Mouse (Mus musculus): ENCODE measurements at regions not wholly inside any gene's neighbourhood (a gene's known extent, or its start where the extent isn't known, plus 50 kb on each side); places are given as distances from the start of the nearest gene placed in this dataset.

DNA sequence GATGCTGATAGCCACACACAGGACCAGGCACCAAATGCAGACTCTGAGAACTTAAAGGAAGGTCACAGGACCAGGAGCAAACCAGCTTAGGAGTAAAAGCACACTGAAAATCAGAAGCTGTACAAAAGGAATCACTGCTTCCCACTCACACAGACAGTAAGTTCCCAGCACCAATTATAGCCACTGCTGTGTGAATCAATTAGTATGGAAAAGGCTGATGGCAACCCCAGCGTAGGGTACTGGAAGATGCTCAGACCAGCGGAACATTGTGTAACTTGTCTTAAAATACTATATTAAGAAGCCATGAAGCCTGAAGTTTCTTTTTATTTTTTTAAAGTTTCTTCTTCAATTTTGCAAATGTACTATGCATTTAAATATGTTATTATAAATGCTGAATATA is 115.8 kb downstream of the Lnpk start:
- DNase-seq (ENCODE audit: low spot score in 2 of 2): peak in 1 of 2 experiments; percentile 23

DNA sequence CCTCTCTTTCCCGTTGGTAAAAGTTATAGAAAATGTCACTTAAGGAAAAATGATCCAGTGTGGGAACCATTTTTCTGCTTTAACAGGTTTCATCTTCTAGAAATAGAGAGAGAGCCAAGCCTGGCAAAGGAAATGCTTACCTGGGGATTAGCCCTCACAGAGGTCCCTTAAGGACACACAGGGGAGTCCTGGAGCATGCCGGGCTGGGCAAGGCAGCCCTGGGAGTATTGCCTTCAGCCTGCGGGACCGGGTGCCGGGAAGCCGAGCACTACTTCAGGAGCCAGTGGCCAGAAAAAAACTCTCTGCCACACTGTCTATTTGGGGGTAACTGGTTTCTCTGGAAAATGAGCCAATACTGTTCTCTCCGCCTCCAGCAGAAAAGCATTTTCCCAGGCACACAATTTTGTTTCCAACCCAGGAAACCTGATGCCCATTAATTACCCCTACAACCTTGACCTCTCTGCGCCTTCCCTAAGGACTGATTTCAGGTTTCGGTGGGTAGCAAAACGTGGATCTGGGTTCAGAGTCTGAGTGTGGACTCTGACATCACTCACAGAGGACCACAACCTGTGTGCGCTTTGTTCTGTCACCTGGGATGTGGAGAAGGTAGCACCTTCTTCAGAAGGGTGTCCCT is 117.9 kb downstream of the Lnpk start:
- no peak for DNase-seq (ENCODE audit: low spot score in 2 of 2)

DNA sequence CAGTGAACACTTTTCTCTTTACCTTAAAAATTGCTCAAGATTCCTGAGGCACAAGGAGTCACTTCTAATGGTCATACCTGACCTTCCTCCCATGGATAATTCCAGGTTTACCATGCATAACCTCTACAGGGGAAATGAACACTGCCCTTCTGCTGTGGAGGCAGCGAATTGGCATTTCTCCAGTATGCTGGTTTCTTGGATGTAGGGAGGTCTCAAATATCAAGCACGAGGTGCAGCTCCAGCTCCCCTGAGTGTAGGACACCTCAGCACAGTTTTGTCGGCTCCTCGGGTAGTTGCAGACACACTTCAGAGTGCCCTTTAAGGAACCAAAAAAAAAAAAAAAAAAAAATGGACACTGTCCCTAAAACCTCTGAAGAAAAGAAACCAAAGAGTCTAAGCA is 124.8 kb downstream of the Lnpk start:
- no peak for DNase-seq (ENCODE audit: low spot score in 2 of 2)

DNA sequence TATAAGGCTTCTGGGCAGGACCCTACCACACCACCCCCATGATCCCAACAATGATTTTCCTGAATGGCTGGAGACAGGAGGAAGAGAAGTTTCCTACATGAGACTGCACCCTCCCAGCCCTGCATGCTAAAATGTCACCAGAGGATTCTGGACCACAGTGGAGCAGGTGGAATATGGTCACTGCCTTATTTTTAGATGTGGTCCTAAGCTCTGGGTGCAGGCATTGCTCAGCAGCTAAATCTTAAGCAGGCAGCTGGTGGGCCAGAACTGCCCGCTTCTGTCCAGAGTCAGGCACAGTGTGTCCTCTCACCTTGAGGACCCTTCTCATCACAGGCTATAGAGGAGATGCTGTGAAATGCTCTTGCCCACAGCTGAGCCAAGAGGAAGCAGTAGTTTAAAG is 126.6 kb downstream of the Lnpk start:
- no peak for DNase-seq (ENCODE audit: low spot score in 2 of 2)

DNA sequence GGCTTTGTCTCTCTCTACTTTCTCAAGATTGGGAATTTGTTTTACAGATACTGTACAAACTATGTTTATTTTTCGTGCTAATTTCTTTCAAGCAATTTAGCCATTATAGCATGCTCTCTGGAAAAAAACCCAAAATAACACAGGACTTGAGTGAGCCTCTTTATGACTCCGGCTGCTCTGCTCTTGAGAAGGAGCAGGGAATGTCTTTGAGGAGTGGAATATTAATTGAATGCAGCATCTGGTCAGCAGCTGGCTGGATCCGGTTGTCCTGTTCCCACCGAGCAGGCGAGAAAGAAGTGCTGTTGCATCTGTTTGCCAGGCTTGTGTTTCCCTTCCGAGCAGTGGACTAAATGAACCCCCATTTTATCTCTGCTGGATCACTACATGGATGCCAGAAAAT is 127.7 kb downstream of the Lnpk start:
- no peak for DNase-seq (ENCODE audit: low spot score in 2 of 2)

DNA sequence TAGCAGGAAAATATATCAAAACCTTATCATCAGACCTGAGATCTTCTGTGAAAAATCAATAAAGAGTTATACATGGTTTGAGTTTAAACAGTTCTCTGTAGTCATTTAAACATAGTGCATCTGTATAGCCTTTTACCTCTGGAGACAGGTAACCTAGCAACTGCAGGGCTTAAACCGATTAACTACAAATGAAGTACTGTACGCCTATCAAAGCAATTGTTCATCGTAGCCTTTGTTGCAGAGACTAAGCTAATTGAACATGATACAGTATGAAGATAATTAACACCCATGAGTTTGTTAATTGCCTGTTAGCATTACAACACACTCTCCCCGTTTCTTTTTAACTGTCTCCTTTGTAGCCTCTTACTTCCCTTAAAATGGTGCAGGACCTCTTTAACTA is 128.2 kb downstream of the Lnpk start:
- DNase-seq (ENCODE audit: low spot score in 2 of 2): no peak

DNA sequence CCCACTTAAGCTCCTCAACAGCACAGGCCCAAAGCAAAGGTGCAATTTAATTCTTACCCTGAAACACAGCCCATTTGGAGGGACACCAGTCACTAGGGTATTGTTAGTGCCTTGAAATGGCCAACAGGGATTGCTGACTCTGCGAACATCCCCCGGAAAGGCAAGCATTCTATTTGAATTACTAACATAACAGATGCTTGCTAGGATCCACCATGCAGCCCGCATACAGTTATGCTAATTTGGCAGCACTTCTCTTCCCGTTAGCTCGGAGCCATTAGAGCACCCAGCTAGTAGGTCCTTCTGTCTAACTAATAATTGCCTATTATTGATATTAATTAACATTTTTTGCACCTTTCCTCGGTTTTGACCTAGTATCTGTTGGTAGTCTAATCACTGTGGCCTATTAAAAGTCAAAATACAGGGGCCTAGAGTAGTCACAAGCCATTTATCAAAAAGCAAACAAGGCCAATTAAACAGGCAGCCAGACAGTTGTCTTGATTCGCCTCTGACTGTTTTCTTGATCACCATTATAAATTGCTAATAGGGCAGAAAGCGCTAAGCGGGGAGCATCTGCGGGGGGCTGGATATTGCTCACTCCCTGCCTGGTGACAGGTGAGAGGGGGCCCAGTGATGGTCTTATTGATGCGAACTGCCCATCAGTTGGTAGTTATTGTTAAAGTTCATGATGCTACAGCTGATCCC is 129.0 kb downstream of the Lnpk start:
- DNase-seq (ENCODE audit: low spot score in 2 of 2): no peak

DNA sequence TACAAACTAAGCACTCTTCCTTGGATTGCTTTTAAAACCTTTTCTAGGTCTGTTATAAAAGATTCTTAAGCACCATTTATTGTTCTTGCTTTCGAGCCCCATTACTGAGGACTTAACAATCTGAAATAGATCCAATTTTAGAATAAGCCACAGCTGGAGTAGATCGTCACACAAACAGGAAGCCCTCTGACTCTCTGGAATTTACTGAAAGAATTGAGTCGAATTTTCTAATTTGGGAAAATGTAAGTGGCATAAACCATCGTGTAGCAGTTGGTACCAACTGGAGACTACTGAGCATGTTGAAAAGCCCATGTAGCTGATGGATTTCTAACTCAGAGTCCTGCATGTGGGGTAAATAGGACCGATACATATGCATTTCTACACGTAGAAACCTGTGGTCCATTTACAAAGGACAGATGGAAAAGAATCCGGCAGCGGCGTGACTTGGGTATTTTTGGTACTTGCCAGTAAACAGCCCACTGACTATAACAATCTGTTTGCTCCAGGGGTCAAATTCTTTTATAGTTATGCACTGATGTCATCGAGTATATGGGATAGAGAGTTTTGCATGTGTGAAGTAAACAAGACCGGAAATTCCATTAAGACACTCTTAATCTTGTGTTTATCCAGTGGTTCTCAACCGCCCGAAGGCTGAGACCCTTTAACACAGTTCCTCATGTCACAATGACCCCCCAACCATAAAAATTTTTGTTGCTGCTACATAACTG is 143.9 kb downstream of the Lnpk start:
- DNase-seq (ENCODE audit: low spot score in 2 of 2): no peak

DNA sequence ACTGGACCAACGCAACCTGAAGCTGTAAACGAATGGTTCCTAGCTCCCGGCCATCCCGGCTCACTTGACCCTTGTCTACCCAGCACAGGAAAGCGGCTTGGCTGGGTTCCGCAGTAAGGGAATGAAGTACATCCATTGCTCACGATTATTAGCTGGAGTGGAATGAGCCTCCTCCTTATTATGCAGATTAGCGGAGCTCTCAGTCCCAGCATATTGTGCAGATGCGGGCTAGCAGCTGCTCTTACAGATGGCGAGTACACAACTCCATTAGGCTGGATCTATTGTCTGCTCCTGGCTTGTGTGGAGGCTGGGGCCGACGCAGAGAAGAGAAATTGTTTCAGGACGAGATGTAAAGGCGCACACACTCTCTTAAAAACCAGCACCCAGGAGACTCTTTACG is 152.5 kb downstream of the Lnpk start:
- DNase-seq (ENCODE audit: low spot score in 2 of 2): peak in 1 of 2 experiments; percentile 17

DNA sequence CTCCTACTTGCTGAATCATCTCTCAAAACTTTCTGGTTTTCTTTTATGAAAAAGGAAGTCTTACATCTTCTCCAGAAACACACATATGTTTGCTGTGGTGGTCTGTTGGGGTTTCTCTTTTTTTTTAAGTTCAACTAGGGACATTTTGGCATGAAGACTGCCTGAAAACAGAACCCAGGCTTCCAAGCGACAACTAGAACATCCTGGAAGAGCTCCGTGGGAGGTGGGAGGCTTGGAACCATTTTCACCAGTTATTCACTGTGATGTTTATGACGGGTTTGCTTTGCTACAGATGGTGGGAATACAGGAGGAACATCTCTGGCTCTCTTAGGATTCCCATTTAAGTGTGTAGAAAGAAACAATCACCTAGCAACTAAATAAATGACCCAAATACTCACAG is 154.5 kb downstream of the Lnpk start:
- DNase-seq (ENCODE audit: low spot score in 2 of 2): peak; percentile 53 to 75

DNA sequence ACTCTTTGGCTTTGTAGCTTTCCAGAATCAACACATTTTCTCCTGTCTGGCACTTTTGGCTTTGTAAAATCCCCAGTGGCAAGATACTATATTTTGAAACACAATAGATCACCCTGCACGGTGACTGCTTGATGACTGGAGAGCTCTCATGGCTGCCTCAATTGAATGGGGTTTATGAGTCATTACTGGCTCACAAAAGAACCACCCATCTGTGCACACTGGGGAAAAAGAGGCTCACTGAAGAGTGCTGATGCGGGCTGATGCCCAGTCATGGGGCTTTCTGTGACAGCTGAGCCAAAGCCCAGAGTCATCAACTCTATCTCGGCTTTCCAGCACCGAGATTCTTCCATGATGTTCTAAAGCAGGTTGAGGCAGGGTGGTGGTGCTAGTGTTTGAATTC is 163.1 kb downstream of the Lnpk start:
- no peak for DNase-seq (ENCODE audit: low spot score in 2 of 2)

DNA sequence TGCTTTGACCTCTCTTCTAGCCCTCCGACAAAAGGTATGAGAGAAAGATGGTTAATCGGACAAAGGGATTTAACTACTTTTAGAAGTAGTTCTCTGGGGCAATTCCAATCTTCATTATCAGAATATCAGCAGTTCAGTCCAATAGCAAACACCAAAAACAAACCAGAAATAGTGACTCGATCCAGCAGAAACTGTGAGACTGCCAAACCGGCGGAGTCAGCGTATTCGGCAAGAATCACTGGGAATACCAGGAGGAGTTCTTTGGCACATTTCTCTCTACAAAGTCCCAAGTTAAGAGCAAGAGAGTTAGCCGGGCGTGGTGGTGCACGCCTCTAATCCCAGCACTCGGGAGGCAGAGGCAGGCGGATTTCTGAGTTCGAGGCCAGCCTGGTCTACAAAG is 164.5 kb downstream of the Lnpk start:
- no peak for DNase-seq (ENCODE audit: low spot score in 2 of 2)

DNA sequence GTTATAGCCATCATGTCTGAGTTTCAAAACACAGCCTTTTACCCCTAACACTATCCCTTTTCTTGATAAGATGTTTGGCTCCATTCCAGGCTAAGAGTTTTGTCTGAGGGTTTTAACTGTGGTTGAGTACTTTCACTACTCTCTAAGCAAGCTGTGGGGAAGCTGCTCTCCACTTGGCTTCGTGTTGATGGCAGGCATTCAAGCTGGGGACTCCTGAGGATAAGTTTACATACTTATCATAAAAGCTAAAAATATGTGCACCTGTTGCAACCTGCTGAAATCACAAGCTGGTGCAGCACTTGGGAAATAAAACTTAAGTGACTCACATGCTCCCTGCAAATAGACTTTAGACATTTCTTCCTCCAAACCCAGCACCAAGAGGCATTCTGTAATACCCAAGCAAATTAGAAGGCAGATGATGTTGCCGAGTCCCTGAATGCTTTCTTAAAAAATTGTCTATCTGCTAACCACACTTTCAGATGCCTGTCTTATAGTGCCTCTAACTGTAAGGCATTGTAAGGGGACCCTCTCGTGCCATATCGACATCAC is 169.3 kb downstream of the Lnpk start:
- peak; percentile 21 to 53 for DNase-seq (ENCODE audit: low spot score in 2 of 2)

DNA sequence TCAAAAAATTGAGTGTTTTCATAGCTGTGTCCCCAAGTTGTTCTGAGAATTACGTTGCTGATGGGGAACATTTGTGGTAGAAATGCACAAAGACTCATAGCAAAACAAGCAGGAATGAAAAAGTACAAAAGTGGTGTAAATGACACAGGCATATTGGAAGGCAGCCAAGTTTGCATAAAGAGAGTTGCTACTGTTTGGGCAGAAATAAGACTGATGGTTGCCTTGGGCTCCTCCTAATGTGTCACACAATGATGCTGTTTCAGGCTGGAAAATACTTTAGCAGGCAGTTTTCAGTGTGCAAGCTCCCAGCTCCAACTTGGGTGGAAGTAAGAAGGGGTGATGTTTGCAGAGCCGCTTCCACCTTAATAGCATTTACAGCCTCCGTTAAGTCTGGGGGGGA is 174.7 kb downstream of the Lnpk start:
- DNase-seq (ENCODE audit: low spot score in 2 of 2): no peak

DNA sequence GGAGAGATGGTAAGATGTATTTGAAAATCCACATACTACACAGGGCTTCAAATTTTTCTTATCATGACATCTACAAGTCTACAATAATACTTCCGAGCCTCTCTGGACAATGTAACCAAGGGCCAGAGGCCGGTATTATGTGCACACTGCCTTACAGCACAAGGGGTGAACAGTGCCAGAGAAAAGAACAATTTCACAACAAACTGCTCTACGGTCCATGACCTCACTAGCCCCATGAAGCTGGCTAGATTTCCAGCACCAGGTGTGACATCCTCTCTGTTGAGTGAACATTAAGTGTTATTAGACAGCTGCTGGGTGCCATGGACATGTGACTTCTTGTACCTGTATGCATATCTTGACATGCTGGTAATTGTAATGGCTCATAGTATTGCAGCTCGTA is 188.2 kb downstream of the Lnpk start:
- DNase-seq (ENCODE audit: low spot score in 2 of 2): no peak

DNA sequence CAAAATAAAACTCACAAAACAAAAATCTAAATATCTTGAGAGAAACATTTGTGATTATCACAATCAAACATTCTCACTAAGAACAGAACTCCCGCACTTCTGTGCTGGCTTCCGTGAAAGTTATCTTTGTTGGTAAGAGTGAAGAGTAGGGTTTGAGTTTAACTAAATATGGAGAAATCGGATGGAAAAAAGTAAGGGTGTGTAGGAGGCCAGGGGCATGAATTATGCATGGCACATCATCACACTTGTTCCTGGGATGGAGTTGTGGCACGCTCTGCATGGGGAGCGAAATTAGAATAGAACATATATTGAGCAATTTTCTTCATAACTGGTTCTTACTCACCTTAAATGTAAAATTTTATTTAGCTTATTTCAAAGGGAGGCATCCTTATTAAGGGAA is 191.2 kb downstream of the Lnpk start:
- DNase-seq (ENCODE audit: low spot score in 2 of 2): peak; percentile 18 to 51

DNA sequence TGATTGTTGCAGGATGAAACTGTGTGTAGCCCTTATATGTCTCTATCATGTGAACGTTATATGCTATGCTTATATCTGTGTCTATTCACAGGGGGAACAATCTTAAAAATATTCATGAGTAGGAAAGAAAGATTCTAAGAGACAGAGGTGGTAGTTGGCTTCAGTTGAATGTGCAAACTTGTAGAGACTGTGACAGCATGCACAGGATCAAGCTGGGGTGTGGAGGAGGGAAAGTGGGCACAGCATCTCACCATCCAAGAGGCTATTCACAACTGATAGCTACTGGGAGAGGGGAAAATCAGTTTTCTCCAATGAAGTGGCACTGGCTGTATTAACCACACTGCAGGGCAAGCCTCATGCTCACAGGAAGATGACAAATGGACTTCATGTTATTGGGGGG is 194.3 kb downstream of the Lnpk start:
- peak in 1 of 2 experiments; percentile 33 for DNase-seq (ENCODE audit: low spot score in 2 of 2)

DNA sequence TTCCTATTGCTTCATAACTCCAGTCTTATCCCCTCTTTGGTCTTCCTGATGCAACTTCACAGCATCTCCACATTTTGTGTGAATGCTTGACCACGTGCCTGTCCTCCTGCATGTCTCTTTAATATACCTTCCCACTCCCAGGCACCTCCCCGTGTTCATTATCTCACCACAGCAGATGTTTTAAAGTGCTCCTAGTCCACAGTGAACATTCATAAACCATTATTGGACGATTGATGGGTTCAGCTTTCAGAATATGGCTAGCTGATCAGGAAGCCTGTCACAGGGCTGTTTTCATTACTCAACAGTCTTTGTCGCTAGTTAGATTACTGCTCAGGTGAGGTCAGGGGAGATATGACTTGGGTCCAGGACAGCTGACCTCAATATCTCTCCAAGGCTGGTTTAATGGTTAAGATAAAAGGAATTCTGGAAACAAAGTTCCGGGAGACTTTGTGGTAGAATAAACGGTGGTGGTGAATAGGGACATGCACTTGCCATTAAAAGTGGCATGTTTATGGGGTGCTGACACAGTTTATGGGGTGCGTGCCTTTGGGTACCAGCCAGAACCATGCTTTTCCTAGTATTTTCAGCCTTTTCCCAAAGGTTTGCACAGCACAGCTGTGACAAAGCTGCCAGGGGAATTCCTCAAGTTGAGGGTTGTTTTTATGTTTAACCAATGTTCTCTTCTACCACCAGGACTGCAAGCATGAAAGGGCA is 198.5 kb downstream of the Lnpk start:
- DNase-seq (ENCODE audit: low spot score in 2 of 2): no peak

DNA sequence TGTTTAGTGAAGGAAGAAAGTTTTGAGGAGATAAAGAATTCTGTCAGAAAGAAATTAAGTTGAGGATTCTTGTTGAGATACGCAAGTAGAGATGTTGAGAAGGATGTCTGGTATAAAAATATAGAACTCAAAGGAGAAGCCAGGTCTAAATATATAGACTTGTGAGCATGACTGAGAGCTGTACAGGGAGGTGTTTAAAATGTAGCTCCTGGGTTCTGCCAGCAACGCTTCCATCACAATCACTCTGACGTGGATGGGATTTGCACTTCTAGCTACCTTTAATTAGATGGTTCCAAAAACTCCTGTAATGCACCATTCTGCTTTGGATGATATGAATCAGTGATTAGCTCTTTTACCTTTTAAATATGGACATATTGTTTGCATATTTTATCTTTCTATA is 200.5 kb downstream of the Lnpk start:
- no peak for DNase-seq (ENCODE audit: low spot score in 2 of 2)

DNA sequence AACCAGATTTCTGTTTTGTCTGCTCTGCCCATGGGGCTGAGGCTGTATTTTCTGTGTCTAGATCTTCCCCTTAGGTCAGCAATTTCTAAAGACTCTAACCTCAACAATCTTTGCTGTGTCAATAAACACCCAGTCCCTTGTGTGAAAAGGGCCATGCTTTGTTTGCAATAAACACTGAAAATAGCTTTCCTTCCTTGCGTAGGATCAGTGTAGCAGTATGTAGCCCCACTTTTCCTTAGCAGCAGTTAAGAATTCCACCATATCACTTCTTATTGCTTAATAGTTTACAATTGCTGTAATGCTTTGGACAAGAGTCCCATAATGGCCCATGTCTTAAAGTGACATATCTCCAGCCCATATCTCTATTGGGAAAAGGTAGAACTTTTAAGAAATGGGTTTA is 205.3 kb downstream of the Lnpk start:
- no peak for DNase-seq (ENCODE audit: low spot score in 2 of 2)

DNA sequence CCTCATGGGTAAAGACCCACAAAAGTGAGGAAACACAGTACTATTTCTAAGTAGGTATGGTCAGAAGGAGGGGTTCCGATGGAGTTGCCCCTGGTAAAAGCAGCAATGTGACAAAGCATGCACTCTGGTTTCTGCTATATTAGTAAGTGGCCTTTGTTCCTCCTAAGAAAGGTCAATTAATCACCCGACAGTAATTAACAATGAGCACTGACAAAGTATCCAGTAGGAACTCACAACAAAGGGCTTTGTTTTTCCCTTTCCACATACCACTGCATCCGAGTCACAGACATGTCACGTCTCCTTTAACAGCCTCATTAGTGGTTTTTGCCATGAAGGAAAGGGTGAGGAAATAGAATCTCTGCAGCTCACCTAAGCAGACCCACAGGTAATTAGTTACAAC is 206.2 kb downstream of the Lnpk start:
- no peak for DNase-seq (ENCODE audit: low spot score in 2 of 2)

DNA sequence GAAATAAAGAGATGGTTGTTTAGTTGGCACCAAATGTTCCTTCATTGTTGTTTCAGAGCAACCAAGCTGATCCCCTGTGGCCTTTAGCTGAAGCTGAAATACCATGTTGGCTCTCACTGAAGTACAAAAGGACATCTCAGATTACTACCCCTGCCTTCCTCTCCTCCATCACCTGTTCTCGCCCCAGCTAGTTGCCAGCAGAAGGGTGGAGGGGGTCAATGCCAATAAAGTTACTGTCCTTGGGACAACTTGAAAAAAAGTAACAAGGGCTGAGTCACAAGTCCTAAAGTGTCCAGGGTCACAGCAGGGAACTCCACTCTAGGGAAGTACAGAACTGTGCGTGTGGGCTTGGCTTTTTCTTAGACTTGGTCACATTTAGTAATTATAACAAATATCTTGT is 216.0 kb downstream of the Lnpk start:
- DNase-seq (ENCODE audit: low spot score in 2 of 2): no peak

Data from left cerebral cortex, adult 18-20 months (tissue).